Mouse (Mus musculus): ENCODE data around the gene Hpcal1.

DNA sequence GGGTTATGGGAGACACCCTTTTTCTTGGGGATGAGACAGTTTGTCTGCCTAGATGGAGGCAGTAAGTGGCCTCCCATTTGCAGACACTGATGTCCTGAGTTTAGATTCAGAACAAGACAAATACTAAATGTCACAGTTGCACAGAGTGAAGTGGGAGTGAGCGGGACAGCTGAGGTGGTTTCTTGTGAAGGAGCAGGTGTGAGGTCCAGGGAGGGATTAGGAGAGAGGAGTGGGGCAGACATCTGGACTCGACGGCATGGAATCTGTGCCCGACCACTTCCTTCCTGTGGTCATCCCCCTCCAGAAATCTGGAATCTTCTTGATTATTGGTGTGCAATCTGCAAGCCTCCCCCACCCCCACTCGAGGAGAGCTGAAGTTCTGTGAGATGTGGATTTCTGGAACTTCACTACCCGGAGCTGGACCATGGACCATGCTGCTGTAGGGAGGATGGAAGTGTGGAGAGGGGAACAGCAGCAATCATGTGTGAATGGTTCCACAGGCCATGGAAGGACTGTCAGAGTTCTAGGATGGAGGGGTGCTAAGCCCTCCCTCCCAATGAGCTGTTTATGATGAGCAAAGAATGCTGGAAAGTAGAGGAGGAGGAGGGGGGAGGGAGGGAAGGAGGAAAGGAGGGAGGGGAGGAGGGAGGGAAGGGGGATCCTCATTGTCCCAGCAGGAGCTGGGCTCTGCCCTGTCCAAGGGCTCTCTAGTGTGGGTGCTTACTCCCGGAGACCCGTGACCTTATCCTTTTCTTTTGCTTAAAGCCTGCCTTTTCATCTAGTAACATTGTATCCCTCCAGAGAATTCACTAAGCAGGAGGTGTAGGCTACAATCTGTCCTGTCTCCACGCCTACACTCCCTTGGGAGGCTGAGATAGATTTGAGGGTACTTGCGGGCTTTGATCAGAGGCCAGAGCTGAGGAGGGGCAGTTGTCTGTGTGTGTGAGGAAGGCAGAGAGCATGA lies 56.8 kb downstream of the Hpcal1 start:
- no peak for TF ChIP-seq POLR2A (IDR thresholded peaks at IDR 0.05; ENCODE audit: borderline replicate concordance, control insufficient read depth, low read depth, low read length)
- no peak for TF ChIP-seq CTCF (IDR thresholded peaks at IDR 0.05; ENCODE audit: control insufficient read depth, insufficient read depth, low read length)

All from bone marrow, adult 2 months (tissue).